Mouse (Mus musculus): ENCODE measurements around the gene Lrrc55.

DNA sequence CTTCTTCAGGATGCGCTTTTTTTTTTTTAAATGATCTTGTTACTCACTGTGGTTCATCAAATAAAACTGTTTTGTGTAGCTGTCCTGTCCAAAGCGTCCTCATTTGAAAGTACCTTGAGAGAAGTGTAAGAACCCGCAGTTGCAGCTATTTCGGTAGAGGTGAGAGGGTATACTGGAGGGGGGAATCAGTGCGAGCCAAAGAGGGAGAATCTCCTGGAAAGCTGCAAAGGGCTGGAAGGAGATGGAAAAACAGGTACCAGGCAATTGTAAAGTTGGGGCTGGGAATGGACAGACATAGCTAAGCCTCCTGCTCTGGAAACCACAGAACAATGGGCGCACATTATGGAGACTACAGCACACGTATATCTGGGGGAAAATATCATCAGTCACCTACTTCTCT lies 57.2 kb downstream of the Lrrc55 start:
- TF ChIP-seq POLR2A (IDR thresholded peaks at IDR 0.05; ENCODE audit: low read depth, low read length) = no peak
- TF ChIP-seq CTCF (conservative IDR thresholded peaks at IDR 0.05; ENCODE audit: insufficient read depth, insufficient read length, low read depth, low read length) = no peak
